Mouse (Mus musculus) megakaryocyte, embryonic 14.5 days (primary cell): ENCODE measurements at regions not wholly inside any gene's neighbourhood (a gene's known extent, or its start where the extent isn't known, plus 50 kb on each side); places are given as distances from the start of the nearest gene placed in this dataset.

Source experiments
- FLI1 ChIP-seq: IDR thresholded peaks from 2 replicates; pipeline ENCODE4 v1.6.1; 2012; ENCODE audit warnings: low read length, inconsistent platforms, mixed read lengths
- GATA1 ChIP-seq: IDR thresholded peaks from 3 replicates; pipeline ENCODE4 v1.6.1; 2012; ENCODE audit warnings: mixed read lengths, low read length, inconsistent platforms, borderline replicate concordance

- TF ChIP-seq GATA1: no peak
- TF ChIP-seq FLI1: no peak
Observed at GRCm38 (mm10) chr16:29979066-29979465, 85.1 kb upstream of the Hes1 start.
